Mouse (Mus musculus) myocyte (in vitro differentiated cells): ENCODE data around the gene Zfp985.
"Not testable (repeated sequence)": the region's sequence is repeated elsewhere in the genome, so short reads cannot be mapped to it uniquely, and the experiment has no call there.

Source experiments
- CEBPB ChIP-seq: IDR thresholded peaks from 2 replicates; pipeline ENCODE4 v1.6.1; 2011; ENCODE audit warnings: mild to moderate bottlenecking, moderate library complexity; ENCODE audit not compliant: poor library complexity, insufficient read depth, severe bottlenecking
- E2F4 ChIP-seq: IDR thresholded peaks from one replicate; pipeline ENCODE4 v1.6.1; 2011; ENCODE audit warnings: mild to moderate bottlenecking, control low read depth, moderate library complexity; ENCODE audit not compliant: insufficient read depth
- MAX ChIP-seq: IDR thresholded peaks from one replicate; pipeline ENCODE4 v1.6.1; 2011; ENCODE audit warnings: low read depth, mild to moderate bottlenecking, control low read depth
- MYOG ChIP-seq, 3 experiments: IDR thresholded peaks; one replicate each; pipeline ENCODE4 v1.6.1; 2011; ENCODE audit warnings: control low read depth in 2 of 3, low read depth in 2 of 3, mild to moderate bottlenecking in 2 of 3; ENCODE audit not compliant: insufficient read length in 2 of 3, control insufficient read depth in 1 of 3, insufficient read depth in 1 of 3
- POLR2A ChIP-seq: IDR thresholded peaks from one replicate; pipeline ENCODE4 v1.6.1; 2011; ENCODE audit warnings: low read depth, mild to moderate bottlenecking, control low read depth, moderate library complexity; ENCODE audit not compliant: insufficient read length
- POLR2AphosphoS2 ChIP-seq: IDR thresholded peaks from one replicate; pipeline ENCODE4 v1.6.1; 2011; ENCODE audit warnings: low read depth, control low read depth; ENCODE audit not compliant: insufficient read length
- REST ChIP-seq: IDR thresholded peaks from one replicate; pipeline ENCODE4 v1.6.1; 2011; ENCODE audit warnings: mild to moderate bottlenecking, control low read depth, moderate library complexity; ENCODE audit not compliant: insufficient read depth, insufficient read length
- TCF12 ChIP-seq: IDR thresholded peaks from one replicate; pipeline ENCODE4 v1.6.1; 2011; ENCODE audit warnings: mild to moderate bottlenecking, control low read depth; ENCODE audit not compliant: poor library complexity, insufficient read depth, severe bottlenecking
- TCF3 ChIP-seq: IDR thresholded peaks from one replicate; pipeline ENCODE4 v1.6.1; 2011; ENCODE audit warnings: low read depth, control low read depth; ENCODE audit not compliant: insufficient read length
- USF1 ChIP-seq: IDR thresholded peaks from one replicate; pipeline ENCODE4 v1.6.1; 2011; ENCODE audit warnings: low read depth, mild to moderate bottlenecking, control low read depth, moderate library complexity

GRCm38 (mm10) chr4:147579371-147579770 lies 26.3 kb downstream of the Zfp985 start:
- not testable (repeated sequence) for TF ChIP-seq POLR2A; USF1; REST; E2F4; CEBPB; TCF3; MYOG (IDR thresholded peaks at IDR 0.05; ENCODE audit: control insufficient read depth in 1 of 3, insufficient read depth in 1 of 3, insufficient read length in 2 of 3, low read depth in 2 of 3); MAX; TCF12; POLR2AphosphoS2
